Comparison of ENCODE assay signal across 8 mouse cellular contexts in genomic region chr4:89136906-89137541, GRCm38 (mm10). TPM values are rescaled to one million over a fixed set of nuclear protein-coding genes. Genes with fewer than 3 reads are reported as not detected.
DNase-seq lines count a peak whose midpoint lies in the region; ATAC-seq lines count a peak whose summit lies in the region.

Gene Mtap, plus strand, starts transcription at chr4:89137122.

- peak within 1 kb of the TSS; percentile 97 for H3K4me3 ChIP-seq in hindbrain, embryonic 14.5 days (replicated peaks; ENCODE audit: low read length)

- peak within 1 kb of the TSS; percentile 93 for H3K4me2 ChIP-seq in hindbrain, embryonic 14.5 days (replicated peaks)

- WGBS in hindbrain, embryonic 14.5 days: 0% methylated on average over 31 of the region's 31 CpGs

- ATAC-seq in hindbrain, embryonic 14.5 days (ENCODE audit: low FRiP score): peak; percentile 95

- DNase-seq in R1 (ENCODE audit: low read depth, low spot score): peak; percentile 87
- peak; percentile 81 for DNase-seq in cerebellum, adult 9-11 months
- DNase-seq in frontal cortex, postnatal 25 days (ENCODE audit: low spot score in 2 of 2): peak; percentile 50 to 64
- DNase-seq in hindbrain, embryonic 14.5 days (ENCODE audit: low spot score): peak; percentile 72
- peak; percentile 46 to 65 for DNase-seq in layer of hippocampus, postnatal 25 days (ENCODE audit: extremely low spot score in 1 of 2, low spot score in 1 of 2)
- DNase-seq in lung, postnatal 14 days: peak; percentile 77
- DNase-seq in retina, adult 2 months (ENCODE audit: low read depth, low spot score): peak; percentile 23
- DNase-seq in urinary bladder, postnatal 14 days (ENCODE audit: low spot score): peak; percentile 84

- H3K27ac ChIP-seq in hindbrain, embryonic 14.5 days: peak within 1 kb of the TSS; percentile 68; the same call in 1 of the 2 replicates

- peaks cover 12% of the 10 kb centered on the region; the same call in 1 of the 2 replicates for H3K4me1 ChIP-seq in hindbrain, embryonic 14.5 days (replicated peaks; ENCODE audit: control insufficient read depth, insufficient read depth, low read length)

- H3K27me3 ChIP-seq in hindbrain, embryonic 14.5 days (ENCODE audit: control insufficient read depth, insufficient read depth, low read length): no peaks in the 10 kb centered on the region

- H3K36me3 ChIP-seq in hindbrain, embryonic 14.5 days (replicated peaks; ENCODE audit: control insufficient read depth, insufficient read depth): no peaks in the 10 kb centered on the region

- peak within 1 kb of the TSS; percentile 88 for H3K9ac ChIP-seq in hindbrain, embryonic 14.5 days

- no peaks in the 10 kb centered on the region for H3K9me3 ChIP-seq in hindbrain, embryonic 14.5 days (ENCODE audit: control insufficient read depth, low read length)

RNA-seq across cellular contexts. Expression of gene Mtap, which starts in this region (rescaled TPM):
- polyA plus RNA-seq in hindbrain, embryonic 14.5 days (2014; fragmentation: Nextera tagmentation; extraction: Ambion mirVana): 29.1 and 30.7 TPM in 2 replicates
- 1 to 10 TPM; 9.2 to 9.8 TPM for total RNA-seq in layer of hippocampus, postnatal 25 days (2021)

Comparison
In these comparisons a context has a peak if more than half of its experiments do, and no peak if none do; other contexts are left out.
1. Peak in every context shown above with its lines: DNase-seq, ATAC-seq, H3K4me3 ChIP-seq and H3K27ac ChIP-seq.
2. DNase-seq: peak in every context shown above with its lines; median percentile 87 in R1; 84 in urinary bladder, postnatal 14 days; 81 in cerebellum, adult 9-11 months; 77 in lung, postnatal 14 days; 72 in hindbrain, embryonic 14.5 days; 57 in frontal cortex, postnatal 25 days; 56 in layer of hippocampus, postnatal 25 days; 23 in retina, adult 2 months.